Mouse (Mus musculus): Measurements from ENCODE around the gene Rpl35. TPM values are rescaled to one million over a fixed set of nuclear protein-coding genes. Genes with fewer than 3 reads are reported as not detected.

Gene Rpl35
- polyA plus RNA-seq, 1 experiment from 2014 or later: 1,044 TPM

DNA sequence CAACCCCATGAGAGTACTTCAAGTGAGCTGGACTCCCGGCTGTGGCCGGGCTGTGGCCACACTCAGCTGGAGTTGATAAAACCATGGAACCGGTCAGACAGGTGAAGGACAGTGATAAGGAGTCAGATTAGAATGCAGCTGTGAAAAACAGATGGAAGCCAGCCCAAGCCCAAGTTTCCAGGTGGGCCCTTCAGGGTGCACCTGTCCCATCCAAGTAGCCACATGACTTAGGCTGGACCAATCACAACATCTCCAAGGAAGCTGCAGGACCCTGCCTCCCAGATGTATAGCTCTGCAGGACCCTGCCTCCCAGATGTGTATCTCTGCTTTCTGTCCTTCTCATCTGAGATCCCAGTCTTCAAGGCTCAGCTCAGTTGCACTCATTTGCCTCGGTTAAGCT, 13.4 kb downstream of the Rpl35 start:
- ATAC-seq (replicated peaks; ENCODE audit: low FRiP score): no peak
- H3K36me3 ChIP-seq: no peaks in the 10 kb centered on the region
- 0 out of 2 replicates have a peak, but pooled peaks cover 2% of the 10 kb centered on the region for H3K4me1 ChIP-seq
- H3K4me2 ChIP-seq: no peak overlapping the region
- no peak overlapping the region for H3K4me3 ChIP-seq (replicated peaks)
- H3K27me3 ChIP-seq: peaks cover 1% of the 10 kb centered on the region; the same call in 1 of the 2 replicates
- no peaks in the 10 kb centered on the region for H3K9me3 ChIP-seq (replicated peaks)
- no peak overlapping the region for H3K9ac ChIP-seq
- 69% methylated on average over 4 of the region's 4 CpGs for WGBS
- no peak overlapping the region for H3K27ac ChIP-seq

DNA sequence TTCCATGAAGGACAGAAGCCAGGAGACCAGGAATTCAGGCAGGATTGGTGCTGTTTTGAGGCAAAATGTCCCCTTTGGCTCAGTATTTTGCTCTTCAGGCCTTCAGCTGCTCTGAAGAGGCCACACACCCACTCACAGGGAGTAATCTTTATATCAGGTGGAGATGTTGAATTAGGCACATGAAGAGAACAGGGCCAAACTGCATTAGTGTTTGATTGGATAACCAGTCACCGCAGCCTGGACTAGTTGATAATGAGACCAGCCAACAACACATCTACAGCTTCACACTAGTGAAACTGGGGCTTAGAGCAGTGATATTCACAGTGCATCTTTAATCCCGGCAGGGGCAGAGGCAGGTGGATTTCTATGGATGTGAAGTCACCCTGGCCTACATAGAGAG, 16.5 kb downstream of the Rpl35 start:
- Histone ChIP-seq H3K9ac (no peak overlapping the region), H3K4me1 (0 out of 2 replicates have a peak, but pooled peaks cover 2% of the 10 kb centered on the region), H3K27ac (no peak overlapping the region), H3K27me3 (no peaks in the 10 kb centered on the region), H3K4me2 (no peak overlapping the region), H3K4me3 (replicated peaks) (no peak overlapping the region), H3K36me3 (no peaks in the 10 kb centered on the region), H3K9me3 (replicated peaks) (no peaks in the 10 kb centered on the region)
- ATAC-seq (replicated peaks; ENCODE audit: low FRiP score): no peak
- WGBS: 87% methylated on average over 2 of the region's 2 CpGs

- 84% methylated on average over 6 of the region's 6 CpGs for WGBS
- no peak for ATAC-seq (replicated peaks; ENCODE audit: low FRiP score)
- no peak overlapping the region for H3K9ac ChIP-seq
- H3K27me3 ChIP-seq: no peaks in the 10 kb centered on the region
- H3K36me3 ChIP-seq: no peaks in the 10 kb centered on the region
- no peak overlapping the region for H3K27ac ChIP-seq
- H3K4me3 ChIP-seq (replicated peaks): no peak overlapping the region
- H3K4me2 ChIP-seq: no peak overlapping the region
- H3K9me3 ChIP-seq (replicated peaks): no peaks in the 10 kb centered on the region; the same call in 1 of the 2 replicates
- H3K4me1 ChIP-seq: 0 out of 2 replicates have a peak, but pooled peaks cover 2% of the 10 kb centered on the region
Observed at GRCm38 (mm10) chr2:38987803-38988510, 17.5 kb downstream of the Rpl35 start.

DNA sequence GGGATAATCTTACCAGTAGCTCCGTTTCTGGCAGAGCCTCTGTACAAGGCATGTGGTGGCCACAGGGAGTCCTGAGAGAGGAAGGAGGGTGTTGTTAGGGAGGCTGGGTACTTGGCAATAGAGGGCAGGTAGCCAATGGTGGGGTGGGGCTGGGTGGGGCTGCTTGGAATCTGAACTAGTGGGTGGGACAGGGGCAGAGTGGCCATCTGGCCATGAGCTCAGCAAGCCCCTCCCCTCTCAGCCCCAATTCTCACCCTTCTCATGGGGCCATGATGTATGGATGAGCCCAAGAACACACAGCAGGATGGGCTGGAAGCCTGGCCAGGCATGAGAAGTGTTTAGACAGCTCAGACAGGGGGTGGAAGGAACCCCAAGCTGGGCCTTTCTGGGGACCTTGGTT, 18.1 kb downstream of the Rpl35 start:
- no peaks in the 10 kb centered on the region; the same call in 1 of the 2 replicates for H3K9me3 ChIP-seq (replicated peaks)
- H3K27me3 ChIP-seq: no peaks in the 10 kb centered on the region
- no peak overlapping the region for H3K9ac ChIP-seq
- H3K4me1 ChIP-seq: 0 out of 2 replicates have a peak, but pooled peaks cover 2% of the 10 kb centered on the region
- no peak for ATAC-seq (replicated peaks; ENCODE audit: low FRiP score)
- 60% methylated on average over 1 of the region's 1 CpGs for WGBS
- H3K4me3 ChIP-seq (replicated peaks): no peak overlapping the region
- H3K27ac ChIP-seq: no peak overlapping the region
- H3K4me2 ChIP-seq: no peak overlapping the region
- no peaks in the 10 kb centered on the region for H3K36me3 ChIP-seq

- H3K27me3 ChIP-seq: no peaks in the 10 kb centered on the region
- no peak overlapping the region for H3K9ac ChIP-seq
- no peaks in the 10 kb centered on the region; the same call in 1 of the 2 replicates for H3K9me3 ChIP-seq (replicated peaks)
- H3K4me1 ChIP-seq: 0 out of 2 replicates have a peak, but pooled peaks cover 2% of the 10 kb centered on the region
- 88% methylated on average over 3 of the region's 3 CpGs for WGBS
- no peak overlapping the region for H3K4me3 ChIP-seq (replicated peaks)
- H3K36me3 ChIP-seq: no peaks in the 10 kb centered on the region
- ATAC-seq (replicated peaks; ENCODE audit: low FRiP score): no peak
- H3K4me2 ChIP-seq: no peak overlapping the region
- no peak overlapping the region for H3K27ac ChIP-seq
Observed at GRCm38 (mm10) chr2:38986580-38986979, 18.8 kb downstream of the Rpl35 start.

- 93% methylated on average over 2 of the region's 2 CpGs for WGBS
- ATAC-seq (replicated peaks; ENCODE audit: low FRiP score): no peak
- H3K27me3 ChIP-seq: no peaks in the 10 kb centered on the region
Observed at GRCm38 (mm10) chr2:38983456-38983855, 22.0 kb downstream of the Rpl35 start.

GRCm38 (mm10) chr2:38977837-38978236, 27.6 kb downstream of the Rpl35 start:
- WGBS: 77% methylated on average over 4 of the region's 4 CpGs
- Histone ChIP-seq H3K4me3 (replicated peaks) (no peak overlapping the region), H3K36me3 (no peaks in the 10 kb centered on the region), H3K9ac (no peak overlapping the region), H3K9me3 (replicated peaks) (no peaks in the 10 kb centered on the region), H3K4me1 (no peaks in the 10 kb centered on the region), H3K27ac (no peak overlapping the region), H3K4me2 (no peak overlapping the region), H3K27me3 (no peaks in the 10 kb centered on the region)
- ATAC-seq (replicated peaks; ENCODE audit: low FRiP score): no peak

More at GRCm38 (mm10) chr2:38983456-38983855, 22.0 kb downstream of the Rpl35 start:
- no peak overlapping the region for H3K9ac ChIP-seq
- no peaks in the 10 kb centered on the region; the same call in 1 of the 2 replicates for H3K9me3 ChIP-seq (replicated peaks)
- H3K4me3 ChIP-seq (replicated peaks): no peak overlapping the region
- no peaks in the 10 kb centered on the region for H3K36me3 ChIP-seq
- no peak overlapping the region for H3K27ac ChIP-seq
- no peak overlapping the region for H3K4me2 ChIP-seq
- H3K4me1 ChIP-seq: no peaks in the 10 kb centered on the region

DNA sequence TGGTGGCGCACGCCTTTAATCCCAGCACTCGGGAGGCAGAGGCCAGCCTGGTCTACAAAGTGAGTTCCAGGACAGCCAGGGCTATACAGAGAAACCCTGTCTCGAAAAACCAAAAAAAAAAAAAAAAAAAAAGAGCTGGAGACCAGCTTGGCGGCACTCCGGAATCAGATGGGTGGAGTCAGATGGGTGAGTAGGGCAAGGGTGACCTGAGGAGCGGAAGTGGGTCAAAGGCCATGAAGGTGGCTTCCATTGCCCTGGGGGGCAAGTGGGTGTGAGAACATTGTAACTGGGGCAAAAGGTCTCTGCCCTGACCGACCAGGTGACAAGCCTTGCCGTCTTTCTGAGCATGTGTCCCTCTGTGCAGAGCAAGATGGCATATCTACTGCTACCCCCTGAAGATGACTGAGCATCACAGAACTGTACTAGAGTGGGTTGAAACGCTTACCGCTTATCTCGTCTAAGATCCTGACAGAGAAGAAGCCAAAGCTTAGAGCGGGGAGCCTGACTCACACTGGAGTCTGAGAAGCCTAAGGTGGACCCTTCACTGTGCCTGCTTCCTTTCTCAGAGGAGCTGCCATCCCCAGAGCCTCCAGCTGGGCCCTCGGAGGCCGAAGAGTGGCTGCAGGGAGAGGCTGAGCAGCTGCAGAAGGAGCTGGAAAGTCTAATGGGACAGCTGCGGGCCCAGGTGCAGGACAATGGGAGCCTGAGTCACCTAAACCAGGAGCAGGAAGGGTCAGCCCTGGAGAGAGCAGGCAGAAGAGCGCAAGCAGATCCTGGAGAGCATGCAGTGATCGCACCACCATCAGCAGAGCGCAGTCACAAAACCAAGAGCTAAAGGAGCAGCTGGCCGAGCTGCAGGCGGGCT, 29.3 kb downstream of the Rpl35 start:
- H3K4me1 ChIP-seq: no peaks in the 10 kb centered on the region
- H3K27me3 ChIP-seq: no peaks in the 10 kb centered on the region
- H3K4me3 ChIP-seq (replicated peaks): no peak overlapping the region
- no peak for ATAC-seq (replicated peaks; ENCODE audit: low FRiP score)
- H3K9me3 ChIP-seq (replicated peaks): no peaks in the 10 kb centered on the region
- H3K27ac ChIP-seq: no peak overlapping the region
- no peak overlapping the region for H3K9ac ChIP-seq
- H3K36me3 ChIP-seq: no peaks in the 10 kb centered on the region
- WGBS: 81% methylated on average over 21 of the region's 21 CpGs
- no peak overlapping the region for H3K4me2 ChIP-seq

GRCm38 (mm10) chr2:38975181-38975580, 30.2 kb downstream of the Rpl35 start:
- Histone ChIP-seq H3K36me3 (no peaks in the 10 kb centered on the region), H3K9me3 (replicated peaks) (no peaks in the 10 kb centered on the region), H3K4me2 (no peak overlapping the region), H3K27me3 (no peaks in the 10 kb centered on the region), H3K4me1 (no peaks in the 10 kb centered on the region), H3K9ac (no peak overlapping the region), H3K4me3 (replicated peaks) (no peak overlapping the region), H3K27ac (no peak overlapping the region)
- 70% methylated on average over 3 of the region's 3 CpGs for WGBS
- ATAC-seq (replicated peaks; ENCODE audit: low FRiP score): no peak

- Histone ChIP-seq H3K27ac (no peak overlapping the region), H3K9me3 (replicated peaks) (no peaks in the 10 kb centered on the region), H3K36me3 (no peaks in the 10 kb centered on the region), H3K27me3 (no peaks in the 10 kb centered on the region), H3K4me2 (no peak overlapping the region), H3K4me1 (no peaks in the 10 kb centered on the region), H3K9ac (no peak overlapping the region), H3K4me3 (replicated peaks) (no peak overlapping the region)
- ATAC-seq (replicated peaks; ENCODE audit: low FRiP score): no peak
- 44% methylated on average over 2 of the region's 2 CpGs for WGBS
Observed at GRCm38 (mm10) chr2:38974171-38974570, 31.3 kb downstream of the Rpl35 start.

GRCm38 (mm10) chr2:38973701-38974100, 31.7 kb downstream of the Rpl35 start:
- 82% methylated on average over 7 of the region's 7 CpGs for WGBS
- Histone ChIP-seq H3K36me3 (no peaks in the 10 kb centered on the region), H3K9me3 (replicated peaks) (no peaks in the 10 kb centered on the region)

DNA sequence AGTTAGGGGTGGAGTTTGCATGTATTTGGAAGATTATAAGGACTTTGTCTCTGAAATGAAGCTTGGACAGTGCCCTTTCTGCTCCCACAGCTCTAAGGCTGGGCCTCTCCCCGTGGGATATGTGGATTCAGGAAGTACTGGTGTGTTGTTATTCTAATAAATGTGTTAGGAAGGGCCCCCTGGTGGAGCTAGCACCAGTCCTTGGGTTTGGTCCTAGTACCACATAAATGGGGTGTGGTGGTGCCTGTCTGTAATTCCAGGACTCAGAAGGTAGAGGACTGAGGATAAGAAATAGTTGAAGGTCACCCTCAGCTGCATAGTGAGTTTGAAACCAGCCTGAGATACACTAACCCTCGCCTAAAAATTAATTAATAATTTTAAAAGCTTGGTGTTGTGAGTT, 32.2 kb downstream of the Rpl35 start:
- H3K4me3 ChIP-seq (replicated peaks): no peak overlapping the region
- H3K4me2 ChIP-seq: no peak overlapping the region
- no peak overlapping the region for H3K27ac ChIP-seq
- no peak for ATAC-seq (replicated peaks; ENCODE audit: low FRiP score)
- H3K36me3 ChIP-seq: no peaks in the 10 kb centered on the region
- no peaks in the 10 kb centered on the region for H3K27me3 ChIP-seq
- no peaks in the 10 kb centered on the region for H3K9me3 ChIP-seq (replicated peaks)
- H3K4me1 ChIP-seq: no peaks in the 10 kb centered on the region
- no peak overlapping the region for H3K9ac ChIP-seq
- WGBS: 28% methylated on average over 2 of the region's 2 CpGs

More at GRCm38 (mm10) chr2:38973701-38974100, 31.7 kb downstream of the Rpl35 start:
- Histone ChIP-seq H3K9ac (no peak overlapping the region), H3K27ac (no peak overlapping the region), H3K4me2 (no peak overlapping the region), H3K4me3 (replicated peaks) (no peak overlapping the region), H3K4me1 (no peaks in the 10 kb centered on the region), H3K27me3 (no peaks in the 10 kb centered on the region)
- ATAC-seq (replicated peaks; ENCODE audit: low FRiP score): no peak

Data from kidney, embryonic 15.5 days (tissue).